Mouse (Mus musculus) kidney, postnatal 0 days (tissue): ENCODE results near the gene Capn8. TPM values are rescaled to one million over a fixed set of nuclear protein-coding genes. Genes with fewer than 3 reads are reported as not detected.

ENCODE experiments used
- ATAC-seq: fragments of 200-750 bp; cut with Nextera tagmentation; replicated peaks from 2 replicates; pipeline ENCODE4 v1.8.0; 2017; ENCODE audit warnings: low read depth, moderate number of reproducible peaks, moderate TSS enrichment, moderate library complexity; ENCODE audit not compliant: low FRiP score
- DNase-seq: peaks from one replicate; pipeline ENCODE4 v3.0.0-alpha.2; 2016; ENCODE audit warnings: low spot score
- H3K27ac ChIP-seq: fragments of 300-500 bp; sonication (generic); 2 replicates; pipeline ENCODE4 v1.5.1; 2014; ENCODE audit warnings: mild to moderate bottlenecking
- H3K27me3 ChIP-seq: fragments of 300-500 bp; sonication (generic); 2 replicates; pipeline ENCODE4 v1.6.1; 2014; ENCODE audit warnings: low read length, mixed read lengths; ENCODE audit not compliant: insufficient read depth
- H3K36me3 ChIP-seq: fragments of 300-500 bp; sonication (generic); 2 replicates; pipeline ENCODE4 v1.6.1; 2014; ENCODE audit warnings: low read length, mixed read lengths; ENCODE audit not compliant: insufficient read depth
- H3K4me1 ChIP-seq: fragments of 300-500 bp; sonication (generic); replicated peaks from 2 replicates; pipeline ENCODE4 v1.6.1; 2014; ENCODE audit warnings: antibody characterized with exemption, low read length, mixed read lengths; ENCODE audit not compliant: insufficient read depth
- H3K4me2 ChIP-seq: fragments of 300-500 bp; sonication (generic); 2 replicates; pipeline ENCODE4 v1.6.1; 2014; ENCODE audit warnings: mild to moderate bottlenecking, low read length, moderate library complexity, mixed read lengths
- H3K4me3 ChIP-seq: fragments of 300-500 bp; sonication (generic); replicated peaks from 2 replicates; pipeline ENCODE4 v1.5.1; 2014; ENCODE audit warnings: low read depth, low read length
- H3K9ac ChIP-seq: fragments of 300-500 bp; sonication (generic); 2 replicates; pipeline ENCODE4 v1.6.1; 2014; ENCODE audit warnings: low read depth, low read length
- H3K9me3 ChIP-seq: fragments of 300-500 bp; sonication (generic); replicated peaks from 2 replicates; pipeline ENCODE4 v1.6.1; 2016; ENCODE audit warnings: low read length, inconsistent platforms, mixed read lengths
- CTCF ChIP-seq: IDR thresholded peaks from 2 replicates; pipeline ENCODE4 v1.5.1; 2016; ENCODE audit warnings: antibody characterized with exemption, low read depth, mild to moderate bottlenecking, moderate library complexity
- WGBS: fragments of 180-500 bp; shearing (Covaris S2); extraction: QIAGEN DNeasy Blood & Tissue Kit; methylation state at CpG from one replicate; pipeline ENCODE4 v1.1.7; 2014; 5-methylcytosine and 5-hydroxymethylcytosine counted together
- polyA plus RNA-seq: library from polyadenylated mRNA; unstranded; fragments of >200 nt; fragmentation: Nextera tagmentation; extraction: Ambion mirVana; gene quantifications from 2 replicates; pipeline ENCODE4 v1.2.1, GENCODE M21; 2015

Capn8 gene
- polyA plus RNA-seq, 1 experiment from 2014 or later = 0.11 TPM

- H3K4me2 ChIP-seq = peak overlapping the region; percentile 32
- no peak for TF ChIP-seq CTCF
- H3K4me1 ChIP-seq = peaks cover 14% of the 10 kb centered on the region; the same call in 1 of the 2 replicates
- 0 out of 2 replicates have a peak overlapping the region, but pooled peaks have one; percentile 18 for H3K9ac ChIP-seq
- no peak overlapping the region for H3K4me3 ChIP-seq
- WGBS = 9% methylated on average over 19 of the region's 19 CpGs
- DNase-seq (no peak), ATAC-seq (peak; percentile 84; the same call in 1 of the 2 replicates)
- H3K27ac ChIP-seq = peak overlapping the region; percentile 31; the same call in 1 of the 2 replicates
- H3K27me3 ChIP-seq = no peaks in the 10 kb centered on the region
- no peaks in the 10 kb centered on the region for H3K36me3 ChIP-seq
- H3K9me3 ChIP-seq = no peaks in the 10 kb centered on the region
These were observed 36.6 kb upstream of the Capn8 start for GRCm38 (mm10) chr1:182527921-182528858.

GRCm38 (mm10) chr1:182533583-182533982 is 31.2 kb upstream of the Capn8 start:
- Histone ChIP-seq H3K36me3 (no peaks in the 10 kb centered on the region), H3K27me3 (no peaks in the 10 kb centered on the region), H3K27ac (no peak overlapping the region), H3K4me1 (peaks cover 2% of the 10 kb centered on the region; the same call in 1 of the 2 replicates), H3K9ac (no peak overlapping the region), H3K4me2 (no peak overlapping the region), H3K9me3 (no peaks in the 10 kb centered on the region), H3K4me3 (no peak overlapping the region)
- ATAC-seq (no peak), DNase-seq (no peak)
- no peak for TF ChIP-seq CTCF
- WGBS = 72% methylated on average over 3 of the region's 3 CpGs

GRCm38 (mm10) chr1:182535080-182535481 is 29.7 kb upstream of the Capn8 start:
- Histone ChIP-seq H3K27ac (no peak overlapping the region), H3K9me3 (no peaks in the 10 kb centered on the region), H3K9ac (no peak overlapping the region), H3K4me2 (no peak overlapping the region), H3K27me3 (no peaks in the 10 kb centered on the region), H3K4me3 (no peak overlapping the region), H3K4me1 (no peaks in the 10 kb centered on the region), H3K36me3 (no peaks in the 10 kb centered on the region)
- ATAC-seq = no peak
- TF ChIP-seq CTCF = no peak
- DNase-seq = no peak
- 61% methylated on average over 3 of the region's 3 CpGs for WGBS

- Histone ChIP-seq H3K27ac (no peak overlapping the region), H3K36me3 (no peaks in the 10 kb centered on the region), H3K4me1 (no peaks in the 10 kb centered on the region), H3K27me3 (no peaks in the 10 kb centered on the region), H3K4me2 (peak overlapping the region; percentile 51), H3K4me3 (peak overlapping the region; percentile 25; the same call in 1 of the 2 replicates), H3K9ac (peak overlapping the region; percentile 56), H3K9me3 (no peaks in the 10 kb centered on the region)
- DNase-seq (peak; percentile 97), ATAC-seq (peak; percentile 80)
- 18% methylated on average over 9 of the region's 9 CpGs for WGBS
- peak; percentile 90 for TF ChIP-seq CTCF
These were observed 25.5 kb upstream of the Capn8 start for GRCm38 (mm10) chr1:182539023-182539940.

- Histone ChIP-seq H3K4me1 (no peaks in the 10 kb centered on the region), H3K9ac (no peak overlapping the region), H3K4me2 (no peak overlapping the region), H3K27ac (no peak overlapping the region), H3K27me3 (no peaks in the 10 kb centered on the region), H3K9me3 (no peaks in the 10 kb centered on the region), H3K4me3 (no peak overlapping the region), H3K36me3 (no peaks in the 10 kb centered on the region)
- no peak for TF ChIP-seq CTCF
- 55% methylated on average over 5 of the region's 5 CpGs for WGBS
- no peak for ATAC-seq
- no peak for DNase-seq
These were observed 22.7 kb upstream of the Capn8 start for GRCm38 (mm10) chr1:182542110-182542509.

GRCm38 (mm10) chr1:182543136-182543535 is 21.7 kb upstream of the Capn8 start:
- H3K27me3 ChIP-seq = no peaks in the 10 kb centered on the region
- H3K36me3 ChIP-seq = no peaks in the 10 kb centered on the region
- no peak overlapping the region for H3K27ac ChIP-seq
- no peaks in the 10 kb centered on the region for H3K4me1 ChIP-seq
- WGBS = 72% methylated on average over 8 of the region's 8 CpGs
- ATAC-seq (no peak), DNase-seq (no peak)
- no peak overlapping the region for H3K9ac ChIP-seq
- no peak for TF ChIP-seq CTCF
- no peak overlapping the region for H3K4me2 ChIP-seq
- H3K9me3 ChIP-seq = no peaks in the 10 kb centered on the region
- no peak overlapping the region for H3K4me3 ChIP-seq
